Mouse (Mus musculus): ENCODE results near the gene Sema6c. TPM values are rescaled to one million over a fixed set of nuclear protein-coding genes. Genes with fewer than 3 reads are reported as not detected.

Gene Sema6c
- polyA plus RNA-seq, 1 experiment from 2014 or later, result 17.8 TPM

DNA sequence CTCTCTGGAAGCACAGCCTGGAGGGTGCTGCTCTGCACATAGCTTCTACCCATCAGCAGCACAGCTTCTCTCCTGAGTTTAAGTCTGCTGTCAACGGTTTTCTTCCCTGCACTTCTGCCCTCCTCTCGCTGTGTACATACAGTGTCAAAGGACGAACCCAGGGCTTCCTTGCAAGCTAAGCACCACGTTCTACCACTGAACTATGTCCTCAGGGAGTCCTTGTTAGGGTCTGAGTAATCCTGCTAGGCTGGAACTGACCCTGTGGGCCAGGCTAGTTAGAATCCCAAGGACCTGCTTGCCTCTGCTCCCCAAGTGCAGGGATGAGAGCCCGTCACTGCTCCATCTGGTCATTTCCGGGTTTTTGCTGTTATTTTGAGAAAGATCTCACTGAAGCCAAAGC is 26.6 kb downstream of the Sema6c start:
- DNase-seq (ENCODE audit: low spot score, missing footprints), result no peak
- ATAC-seq (ENCODE audit: low FRiP score), result no peak
- Histone ChIP-seq H3K4me2 (no peak overlapping the region), H3K4me1 (ENCODE audit: control insufficient read depth, insufficient read depth, low read length) (no peaks in the 10 kb centered on the region), H3K4me3 (ENCODE audit: low read depth, low read length) (no peak overlapping the region), H3K27ac (ENCODE audit: low read depth, low read length) (no peak overlapping the region), H3K9me3 (ENCODE audit: control insufficient read depth, low read length) (no peaks in the 10 kb centered on the region), H3K9ac (ENCODE audit: low read length) (no peak overlapping the region), H3K27me3 (ENCODE audit: control insufficient read depth, insufficient read depth, low read length) (no peaks in the 10 kb centered on the region), H3K36me3 (ENCODE audit: control insufficient read depth, insufficient read depth, low read length) (peaks cover 29% of the 10 kb centered on the region)
- 95% methylated on average over 6 of the region's 6 CpGs for WGBS

DNA sequence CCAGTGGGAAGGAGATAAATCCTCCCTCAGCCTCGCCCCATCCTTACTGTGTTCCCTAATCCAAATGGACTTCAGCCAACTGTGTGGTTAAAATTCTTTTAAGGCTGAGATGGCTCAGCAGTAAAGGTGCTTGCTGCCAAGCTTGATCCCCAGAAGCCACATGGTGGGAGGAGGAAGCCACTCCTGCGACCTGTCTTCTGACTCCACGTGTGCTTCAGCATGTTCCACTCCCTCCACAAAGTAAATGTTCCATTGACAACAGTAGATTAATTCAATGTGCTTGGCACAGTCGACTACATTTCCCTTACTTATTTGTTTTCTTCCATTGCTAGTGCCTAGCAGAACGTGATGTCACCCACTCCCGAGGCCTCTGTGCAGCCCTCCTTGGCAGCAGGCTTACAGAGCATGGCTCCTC is 34.5 kb downstream of the Sema6c start:
- no peak overlapping the region for H3K9ac ChIP-seq (ENCODE audit: low read length)
- no peak overlapping the region for H3K4me3 ChIP-seq (ENCODE audit: low read depth, low read length)
- no peaks in the 10 kb centered on the region for H3K9me3 ChIP-seq (ENCODE audit: control insufficient read depth, low read length)
- no peaks in the 10 kb centered on the region for H3K4me1 ChIP-seq (ENCODE audit: control insufficient read depth, insufficient read depth, low read length)
- no peak overlapping the region for H3K4me2 ChIP-seq
- no peak for ATAC-seq (ENCODE audit: low FRiP score)
- WGBS, result 84% methylated on average over 6 of the region's 6 CpGs
- peaks cover 15% of the 10 kb centered on the region for H3K36me3 ChIP-seq (ENCODE audit: control insufficient read depth, insufficient read depth, low read length)
- no peaks in the 10 kb centered on the region for H3K27me3 ChIP-seq (ENCODE audit: control insufficient read depth, insufficient read depth, low read length)
- DNase-seq (ENCODE audit: low spot score, missing footprints), result no peak
- H3K27ac ChIP-seq (ENCODE audit: low read depth, low read length), result no peak overlapping the region

DNA sequence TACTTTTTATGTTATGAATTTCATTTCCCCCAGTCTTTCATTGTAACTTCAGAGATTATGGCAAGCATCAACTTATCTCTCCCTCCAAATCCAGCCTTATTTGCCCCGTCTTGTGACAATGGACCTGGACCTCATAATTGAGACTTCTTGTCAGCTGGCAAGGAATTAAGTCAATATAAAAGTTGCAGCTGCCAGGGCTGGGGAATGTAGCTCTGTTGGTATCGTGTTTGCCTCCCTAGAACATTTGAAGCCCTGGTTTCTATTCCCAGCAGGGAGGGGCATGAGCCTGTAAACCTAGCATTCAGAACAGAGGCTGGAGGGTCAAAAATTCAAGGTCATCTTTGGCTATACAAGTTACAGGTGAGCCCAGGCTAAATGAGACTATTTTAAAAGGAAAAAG is 35.5 kb downstream of the Sema6c start:
- no peaks in the 10 kb centered on the region for H3K4me1 ChIP-seq (ENCODE audit: control insufficient read depth, insufficient read depth, low read length)
- H3K9ac ChIP-seq (ENCODE audit: low read length), result no peak overlapping the region
- ATAC-seq (ENCODE audit: low FRiP score), result no peak
- H3K27ac ChIP-seq (ENCODE audit: low read depth, low read length), result no peak overlapping the region
- H3K4me3 ChIP-seq (ENCODE audit: low read depth, low read length), result no peak overlapping the region
- H3K9me3 ChIP-seq (ENCODE audit: control insufficient read depth, low read length), result no peaks in the 10 kb centered on the region
- 91% methylated on average over 2 of the region's 2 CpGs for WGBS
- no peak for DNase-seq (ENCODE audit: low spot score, missing footprints)
- H3K27me3 ChIP-seq (ENCODE audit: control insufficient read depth, insufficient read depth, low read length), result no peaks in the 10 kb centered on the region
- no peak overlapping the region for H3K4me2 ChIP-seq
- H3K36me3 ChIP-seq (ENCODE audit: control insufficient read depth, insufficient read depth, low read length), result peaks cover 14% of the 10 kb centered on the region

DNA sequence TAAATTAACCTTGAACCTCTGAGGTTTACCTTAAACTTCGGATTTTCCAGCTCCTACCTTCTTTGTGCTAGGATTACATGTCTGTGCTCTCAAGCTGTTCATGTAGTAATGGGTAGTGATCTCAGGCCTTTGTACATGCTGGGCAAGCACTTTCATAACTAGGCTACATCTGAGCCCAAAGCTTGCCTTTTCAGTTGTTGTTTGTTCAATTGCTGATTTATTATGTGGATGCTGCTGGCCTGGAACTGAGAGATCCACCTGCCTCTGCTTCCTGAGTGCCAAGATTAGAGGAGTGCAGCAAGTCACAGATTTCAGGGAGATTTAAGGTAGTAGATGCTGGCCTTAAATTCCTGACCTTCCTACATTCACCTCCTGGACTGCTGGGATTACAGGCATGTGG is 38.8 kb downstream of the Sema6c start:
- no peaks in the 10 kb centered on the region for H3K9me3 ChIP-seq (ENCODE audit: control insufficient read depth, low read length)

DNA sequence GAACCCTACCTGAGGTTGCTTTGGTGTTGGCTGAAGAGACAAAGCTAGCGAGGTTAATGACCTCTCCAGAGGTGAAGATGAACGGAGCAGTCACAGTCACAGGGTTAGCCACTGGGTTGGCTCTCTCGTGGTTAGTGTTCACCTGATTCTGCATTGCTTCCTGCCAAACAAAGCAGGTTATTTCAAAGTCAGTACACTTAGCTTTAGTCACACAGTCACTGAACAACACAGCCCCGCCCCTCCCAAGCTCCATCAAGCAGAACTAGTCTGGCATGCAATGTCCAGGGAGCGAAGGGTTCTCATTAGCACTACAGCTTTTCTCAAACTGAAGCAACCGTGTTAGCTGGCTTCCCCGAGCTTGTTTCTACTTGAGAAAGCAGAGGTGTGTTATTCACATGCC is 39.9 kb downstream of the Sema6c start:
- WGBS, result 71% methylated on average over 7 of the region's 7 CpGs
- H3K36me3 ChIP-seq (ENCODE audit: control insufficient read depth, insufficient read depth, low read length), result peaks cover 25% of the 10 kb centered on the region

More for the DNA sequence above, 38.8 kb downstream of the Sema6c start:
- no peak overlapping the region for H3K27ac ChIP-seq (ENCODE audit: low read depth, low read length)
- no peaks in the 10 kb centered on the region for H3K27me3 ChIP-seq (ENCODE audit: control insufficient read depth, insufficient read depth, low read length)
- DNase-seq (ENCODE audit: low spot score, missing footprints) (no peak), ATAC-seq (ENCODE audit: low FRiP score) (no peak)
- peaks cover 22% of the 10 kb centered on the region for H3K36me3 ChIP-seq (ENCODE audit: control insufficient read depth, insufficient read depth, low read length)
- no peak overlapping the region for H3K4me2 ChIP-seq
- 87% methylated on average over 1 of the region's 1 CpGs for WGBS
- H3K9ac ChIP-seq (ENCODE audit: low read length), result no peak overlapping the region
- no peaks in the 10 kb centered on the region for H3K4me1 ChIP-seq (ENCODE audit: control insufficient read depth, insufficient read depth, low read length)
- no peak overlapping the region for H3K4me3 ChIP-seq (ENCODE audit: low read depth, low read length)

DNA sequence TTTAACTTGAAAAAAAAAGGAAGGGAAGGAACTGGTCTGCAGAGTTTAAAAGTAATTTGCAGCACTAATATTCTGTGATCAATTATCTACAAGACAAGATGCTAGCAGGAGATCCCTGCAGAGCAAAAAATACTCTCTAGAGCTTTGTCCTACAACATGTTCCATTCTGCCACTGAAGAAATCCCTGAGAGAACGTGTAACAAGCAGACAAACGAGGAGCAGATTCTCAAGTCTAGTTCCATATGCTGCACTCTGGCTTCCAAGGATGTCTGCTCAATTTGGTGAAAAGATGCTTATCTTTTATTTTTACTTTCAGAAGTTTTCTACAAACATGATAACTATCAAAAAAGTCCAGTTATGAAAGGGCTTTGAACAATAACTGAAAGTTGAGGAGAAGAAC is 40.3 kb downstream of the Sema6c start:
- ATAC-seq (ENCODE audit: low FRiP score) (no peak), DNase-seq (ENCODE audit: low spot score, missing footprints) (no peak)
- H3K4me1 ChIP-seq (ENCODE audit: control insufficient read depth, insufficient read depth, low read length), result no peaks in the 10 kb centered on the region
- WGBS, result 81% methylated on average over 2 of the region's 2 CpGs
- no peaks in the 10 kb centered on the region for H3K27me3 ChIP-seq (ENCODE audit: control insufficient read depth, insufficient read depth, low read length)
- no peak overlapping the region for H3K4me2 ChIP-seq
- H3K27ac ChIP-seq (ENCODE audit: low read depth, low read length), result no peak overlapping the region
- no peak overlapping the region for H3K4me3 ChIP-seq (ENCODE audit: low read depth, low read length)
- no peak overlapping the region for H3K9ac ChIP-seq (ENCODE audit: low read length)
- H3K36me3 ChIP-seq (ENCODE audit: control insufficient read depth, insufficient read depth, low read length), result peaks cover 23% of the 10 kb centered on the region
- H3K9me3 ChIP-seq (ENCODE audit: control insufficient read depth, low read length), result no peaks in the 10 kb centered on the region

More for the DNA sequence above, 39.9 kb downstream of the Sema6c start:
- Histone ChIP-seq H3K4me2 (no peak overlapping the region), H3K9me3 (ENCODE audit: control insufficient read depth, low read length) (no peaks in the 10 kb centered on the region), H3K27me3 (ENCODE audit: control insufficient read depth, insufficient read depth, low read length) (no peaks in the 10 kb centered on the region), H3K9ac (ENCODE audit: low read length) (no peak overlapping the region), H3K4me1 (ENCODE audit: control insufficient read depth, insufficient read depth, low read length) (no peaks in the 10 kb centered on the region), H3K27ac (ENCODE audit: low read depth, low read length) (no peak overlapping the region), H3K4me3 (ENCODE audit: low read depth, low read length) (no peak overlapping the region)
- ATAC-seq (ENCODE audit: low FRiP score) (no peak), DNase-seq (ENCODE audit: low spot score, missing footprints) (no peak)

DNA sequence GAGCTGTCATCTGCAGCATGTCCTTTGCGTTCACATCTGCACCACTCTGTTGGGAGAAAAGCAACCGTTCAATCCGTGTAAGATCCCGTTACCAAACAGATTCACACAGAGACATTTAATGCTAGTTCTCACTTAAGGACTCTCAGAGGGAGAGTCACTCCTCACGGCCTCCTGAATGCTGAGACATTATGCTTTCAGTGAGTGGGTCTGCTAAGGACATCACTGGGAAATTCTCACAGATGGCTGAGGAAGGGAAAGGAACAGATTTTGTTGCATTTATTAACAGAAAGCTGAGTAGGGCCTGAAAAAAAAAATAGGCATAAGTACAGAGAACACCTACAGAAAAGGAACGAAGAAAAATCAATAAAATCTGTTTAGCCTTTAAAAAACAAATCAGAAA is 43.6 kb downstream of the Sema6c start:
- H3K9ac ChIP-seq (ENCODE audit: low read length), result no peak overlapping the region
- no peak overlapping the region for H3K4me2 ChIP-seq
- no peaks in the 10 kb centered on the region for H3K27me3 ChIP-seq (ENCODE audit: control insufficient read depth, insufficient read depth, low read length)
- 92% methylated on average over 6 of the region's 6 CpGs for WGBS
- no peak for ATAC-seq (ENCODE audit: low FRiP score)
- H3K4me1 ChIP-seq (ENCODE audit: control insufficient read depth, insufficient read depth, low read length), result no peaks in the 10 kb centered on the region
- no peak overlapping the region for H3K4me3 ChIP-seq (ENCODE audit: low read depth, low read length)
- H3K36me3 ChIP-seq (ENCODE audit: control insufficient read depth, insufficient read depth, low read length), result peaks cover 24% of the 10 kb centered on the region
- peak; percentile 68 for DNase-seq (ENCODE audit: low spot score, missing footprints)
- H3K27ac ChIP-seq (ENCODE audit: low read depth, low read length), result no peak overlapping the region
- H3K9me3 ChIP-seq (ENCODE audit: control insufficient read depth, low read length), result no peaks in the 10 kb centered on the region

DNA sequence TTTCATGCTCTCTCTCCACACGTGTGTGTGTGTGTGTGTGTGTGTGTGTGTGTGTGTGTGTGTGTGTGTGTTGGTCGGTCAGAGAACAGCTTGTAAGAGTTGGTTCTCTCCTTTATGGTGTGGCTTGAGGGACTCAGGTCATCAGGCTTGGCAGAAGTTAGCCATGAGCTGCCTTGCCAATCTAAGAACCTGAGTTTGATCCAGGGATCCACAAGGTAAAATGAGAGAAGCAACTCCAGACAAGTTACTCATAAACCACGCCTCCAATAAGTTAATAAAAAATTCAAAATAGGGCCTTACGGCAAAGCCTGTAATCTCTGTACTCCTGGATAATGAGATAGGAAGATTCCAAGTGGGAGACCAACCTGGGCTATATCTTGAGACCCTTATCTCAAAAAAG is 48.0 kb downstream of the Sema6c start:
- no peak overlapping the region for H3K4me3 ChIP-seq (ENCODE audit: low read depth, low read length)
- no peak overlapping the region for H3K4me2 ChIP-seq
- no peak for ATAC-seq (ENCODE audit: low FRiP score)
- no peak for DNase-seq (ENCODE audit: low spot score, missing footprints)
- H3K9ac ChIP-seq (ENCODE audit: low read length), result no peak overlapping the region
- no peaks in the 10 kb centered on the region for H3K27me3 ChIP-seq (ENCODE audit: control insufficient read depth, insufficient read depth, low read length)
- H3K36me3 ChIP-seq (ENCODE audit: control insufficient read depth, insufficient read depth, low read length), result peaks cover 11% of the 10 kb centered on the region; the same call in 1 of the 2 replicates
- H3K4me1 ChIP-seq (ENCODE audit: control insufficient read depth, insufficient read depth, low read length), result no peaks in the 10 kb centered on the region
- no peak overlapping the region for H3K27ac ChIP-seq (ENCODE audit: low read depth, low read length)
- WGBS, result 88% methylated on average over 4 of the region's 4 CpGs
- no peaks in the 10 kb centered on the region for H3K9me3 ChIP-seq (ENCODE audit: control insufficient read depth, low read length)

DNA sequence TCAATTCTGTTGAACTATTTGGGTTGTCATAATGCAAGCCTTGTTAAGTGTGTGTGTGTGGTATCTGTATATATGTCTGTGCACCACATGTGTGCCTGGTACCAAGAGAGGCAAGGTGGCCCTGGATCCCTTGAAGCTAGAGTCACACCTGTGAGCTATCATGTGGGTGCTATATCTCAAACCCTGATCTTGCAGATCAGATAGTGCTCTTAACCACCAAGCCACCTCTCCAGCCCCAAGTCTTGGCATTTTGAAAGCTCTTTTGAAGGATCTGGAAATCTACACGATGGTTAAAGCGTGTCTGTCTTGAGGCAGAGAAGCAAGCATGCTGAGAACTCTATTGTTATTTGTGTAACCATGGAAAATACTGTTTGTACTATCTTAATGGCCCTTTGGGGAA is 50.3 kb downstream of the Sema6c start:
- Histone ChIP-seq H3K4me1 (ENCODE audit: control insufficient read depth, insufficient read depth, low read length) (no peaks in the 10 kb centered on the region), H3K4me2 (no peak overlapping the region), H3K9me3 (ENCODE audit: control insufficient read depth, low read length) (no peaks in the 10 kb centered on the region), H3K4me3 (ENCODE audit: low read depth, low read length) (no peak overlapping the region), H3K36me3 (ENCODE audit: control insufficient read depth, insufficient read depth, low read length) (0 out of 2 replicates have a peak, but pooled peaks cover 4% of the 10 kb centered on the region), H3K9ac (ENCODE audit: low read length) (no peak overlapping the region), H3K27ac (ENCODE audit: low read depth, low read length) (no peak overlapping the region), H3K27me3 (ENCODE audit: control insufficient read depth, insufficient read depth, low read length) (no peaks in the 10 kb centered on the region)
- WGBS, result 63% methylated on average over 2 of the region's 2 CpGs
- DNase-seq (ENCODE audit: low spot score, missing footprints) (no peak), ATAC-seq (ENCODE audit: low FRiP score) (no peak)
